Mouse (Mus musculus): ENCODE results near the gene Nop14. TPM values are rescaled to one million over a fixed set of nuclear protein-coding genes. Genes with fewer than 3 reads are reported as not detected.
A peak's percentile ranks its signal among the peaks of the same experiment; 100 is the strongest.

Nop14 gene
- 24.5 and 24.8 TPM in 2 replicates for polyA plus RNA-seq (2015; fragmentation: Nextera tagmentation; extraction: Ambion mirVana)

GRCm38 (mm10) chr5:34659686-34660590 is at the start of gene Nop14, which contains the start of gene Grk4:
Nop14 (minus strand) TSS chr5:34660148.
Grk4 (plus strand) TSS chr5:34660379.
- peak within 1 kb of the TSS; percentile 74 for H3K4me2 ChIP-seq (replicated peaks; ENCODE audit: low read depth, low read length)
- under 1% methylated on average over 60 of the region's 60 CpGs for WGBS
- ATAC-seq (ENCODE audit: low FRiP score, low TSS enrichment) = peak; percentile 100
- H3K9ac ChIP-seq (replicated peaks; ENCODE audit: low read length) = peak within 1 kb of the TSS; percentile 72
- no peaks in the 10 kb centered on the region for H3K9me3 ChIP-seq (ENCODE audit: low read length)
- peaks cover 9% of the 10 kb centered on the region for H3K4me1 ChIP-seq (ENCODE audit: insufficient read depth, low read length)
- H3K27ac ChIP-seq (ENCODE audit: low read length) = peak within 1 kb of the TSS; percentile 87
- H3K36me3 ChIP-seq (ENCODE audit: insufficient read depth, low read length) = peaks cover 19% of the 10 kb centered on the region
- peak within 1 kb of the TSS; percentile 65 for H3K4me3 ChIP-seq (ENCODE audit: low read length)
- no peaks in the 10 kb centered on the region for H3K27me3 ChIP-seq (ENCODE audit: insufficient read depth, low read length)

- Histone ChIP-seq H3K27me3 (ENCODE audit: insufficient read depth, low read length) (no peaks in the 10 kb centered on the region), H3K9me3 (ENCODE audit: low read length) (no peaks in the 10 kb centered on the region), H3K4me2 (replicated peaks; ENCODE audit: low read depth, low read length) (no peak overlapping the region), H3K27ac (ENCODE audit: low read length) (no peak overlapping the region), H3K36me3 (ENCODE audit: insufficient read depth, low read length) (no peaks in the 10 kb centered on the region), H3K4me3 (ENCODE audit: low read length) (no peak overlapping the region), H3K9ac (replicated peaks; ENCODE audit: low read length) (no peak overlapping the region), H3K4me1 (ENCODE audit: insufficient read depth, low read length) (no peaks in the 10 kb centered on the region)
- 95% methylated on average over 1 of the region's 1 CpGs for WGBS
- ATAC-seq (ENCODE audit: low FRiP score, low TSS enrichment) = no peak
Observed at GRCm38 (mm10) chr5:34708436-34708835, 48.5 kb upstream of the Nop14 start.

GRCm38 (mm10) chr5:34695521-34695920 is 35.6 kb upstream of the Nop14 start:
- H3K4me3 ChIP-seq (ENCODE audit: low read length) = no peak overlapping the region
- H3K4me2 ChIP-seq (replicated peaks; ENCODE audit: low read depth, low read length) = no peak overlapping the region
- no peaks in the 10 kb centered on the region for H3K27me3 ChIP-seq (ENCODE audit: insufficient read depth, low read length)
- H3K9ac ChIP-seq (replicated peaks; ENCODE audit: low read length) = no peak overlapping the region
- H3K4me1 ChIP-seq (ENCODE audit: insufficient read depth, low read length) = no peaks in the 10 kb centered on the region
- H3K27ac ChIP-seq (ENCODE audit: low read length) = no peak overlapping the region
- no peak for ATAC-seq (ENCODE audit: low FRiP score, low TSS enrichment)
- no peaks in the 10 kb centered on the region for H3K9me3 ChIP-seq (ENCODE audit: low read length)
- no peaks in the 10 kb centered on the region for H3K36me3 ChIP-seq (ENCODE audit: insufficient read depth, low read length)
- 59% methylated on average over 5 of the region's 5 CpGs for WGBS

- Histone ChIP-seq H3K4me2 (replicated peaks; ENCODE audit: low read depth, low read length) (no peak overlapping the region), H3K9me3 (ENCODE audit: low read length) (no peaks in the 10 kb centered on the region), H3K36me3 (ENCODE audit: insufficient read depth, low read length) (no peaks in the 10 kb centered on the region), H3K9ac (replicated peaks; ENCODE audit: low read length) (no peak overlapping the region), H3K4me3 (ENCODE audit: low read length) (no peak overlapping the region), H3K27me3 (ENCODE audit: insufficient read depth, low read length) (no peaks in the 10 kb centered on the region), H3K4me1 (ENCODE audit: insufficient read depth, low read length) (no peaks in the 10 kb centered on the region), H3K27ac (ENCODE audit: low read length) (no peak overlapping the region)
- ATAC-seq (ENCODE audit: low FRiP score, low TSS enrichment) = no peak
- 67% methylated on average over 2 of the region's 2 CpGs for WGBS
Observed at GRCm38 (mm10) chr5:34692782-34693181, 32.8 kb upstream of the Nop14 start.

- 97% methylated on average over 1 of the region's 1 CpGs for WGBS
- no peak for ATAC-seq (ENCODE audit: low FRiP score, low TSS enrichment)
- Histone ChIP-seq H3K36me3 (ENCODE audit: insufficient read depth, low read length) (no peaks in the 10 kb centered on the region), H3K27me3 (ENCODE audit: insufficient read depth, low read length) (no peaks in the 10 kb centered on the region), H3K9me3 (ENCODE audit: low read length) (no peaks in the 10 kb centered on the region), H3K9ac (replicated peaks; ENCODE audit: low read length) (no peak overlapping the region), H3K4me3 (ENCODE audit: low read length) (no peak overlapping the region), H3K4me1 (ENCODE audit: insufficient read depth, low read length) (no peaks in the 10 kb centered on the region), H3K27ac (ENCODE audit: low read length) (no peak overlapping the region), H3K4me2 (replicated peaks; ENCODE audit: low read depth, low read length) (no peak overlapping the region)
Observed at GRCm38 (mm10) chr5:34689868-34690267, 29.9 kb upstream of the Nop14 start.

GRCm38 (mm10) chr5:34670280-34670679 is 10.3 kb upstream of the Nop14 start:
- Histone ChIP-seq H3K4me2 (replicated peaks; ENCODE audit: low read depth, low read length) (no peak overlapping the region), H3K9me3 (ENCODE audit: low read length) (no peaks in the 10 kb centered on the region), H3K27me3 (ENCODE audit: insufficient read depth, low read length) (no peaks in the 10 kb centered on the region), H3K36me3 (ENCODE audit: insufficient read depth, low read length) (0 out of 2 replicates have a peak, but pooled peaks cover 3% of the 10 kb centered on the region), H3K4me3 (ENCODE audit: low read length) (no peak overlapping the region), H3K9ac (replicated peaks; ENCODE audit: low read length) (no peak overlapping the region), H3K27ac (ENCODE audit: low read length) (no peak overlapping the region), H3K4me1 (ENCODE audit: insufficient read depth, low read length) (no peaks in the 10 kb centered on the region)
- WGBS = 90% methylated on average over 4 of the region's 4 CpGs
- ATAC-seq (ENCODE audit: low FRiP score, low TSS enrichment) = no peak

- H3K9ac ChIP-seq (replicated peaks; ENCODE audit: low read length) = no peak overlapping the region
- H3K36me3 ChIP-seq (ENCODE audit: insufficient read depth, low read length) = 0 out of 2 replicates have a peak, but pooled peaks cover 3% of the 10 kb centered on the region
- WGBS = 82% methylated on average over 2 of the region's 2 CpGs
- no peaks in the 10 kb centered on the region for H3K27me3 ChIP-seq (ENCODE audit: insufficient read depth, low read length)
- no peak overlapping the region for H3K4me2 ChIP-seq (replicated peaks; ENCODE audit: low read depth, low read length)
- H3K27ac ChIP-seq (ENCODE audit: low read length) = no peak overlapping the region
- no peak for ATAC-seq (ENCODE audit: low FRiP score, low TSS enrichment)
- no peaks in the 10 kb centered on the region for H3K4me1 ChIP-seq (ENCODE audit: insufficient read depth, low read length)
- H3K4me3 ChIP-seq (ENCODE audit: low read length) = no peak overlapping the region
- no peaks in the 10 kb centered on the region for H3K9me3 ChIP-seq (ENCODE audit: low read length)
Observed at GRCm38 (mm10) chr5:34669493-34669892, 9.5 kb upstream of the Nop14 start.

- no peak for ATAC-seq (ENCODE audit: low FRiP score, low TSS enrichment)
- Histone ChIP-seq H3K27ac (ENCODE audit: low read length) (no peak overlapping the region), H3K9me3 (ENCODE audit: low read length) (no peaks in the 10 kb centered on the region), H3K4me1 (ENCODE audit: insufficient read depth, low read length) (peaks cover 9% of the 10 kb centered on the region), H3K27me3 (ENCODE audit: insufficient read depth, low read length) (no peaks in the 10 kb centered on the region), H3K4me2 (replicated peaks; ENCODE audit: low read depth, low read length) (no peak overlapping the region), H3K4me3 (ENCODE audit: low read length) (no peak overlapping the region), H3K9ac (replicated peaks; ENCODE audit: low read length) (no peak overlapping the region), H3K36me3 (ENCODE audit: insufficient read depth, low read length) (no peaks in the 10 kb centered on the region)
- WGBS = 96% methylated on average over 2 of the region's 2 CpGs
Observed at GRCm38 (mm10) chr5:34663231-34663630, 3.3 kb upstream of the Nop14 start.

- peaks cover 9% of the 10 kb centered on the region for H3K4me1 ChIP-seq (ENCODE audit: insufficient read depth, low read length)
- H3K9ac ChIP-seq (replicated peaks; ENCODE audit: low read length) = no peak overlapping the region
- no peaks in the 10 kb centered on the region for H3K9me3 ChIP-seq (ENCODE audit: low read length)
- no peak overlapping the region for H3K4me2 ChIP-seq (replicated peaks; ENCODE audit: low read depth, low read length)
- H3K27ac ChIP-seq (ENCODE audit: low read length) = no peak overlapping the region
- no peak overlapping the region; the same call in 1 of the 2 replicates for H3K4me3 ChIP-seq (ENCODE audit: low read length)
- H3K27me3 ChIP-seq (ENCODE audit: insufficient read depth, low read length) = no peaks in the 10 kb centered on the region
- no peak for ATAC-seq (ENCODE audit: low FRiP score, low TSS enrichment)
- WGBS = 74% methylated on average over 4 of the region's 4 CpGs
- H3K36me3 ChIP-seq (ENCODE audit: insufficient read depth, low read length) = peaks cover 5% of the 10 kb centered on the region
Observed at GRCm38 (mm10) chr5:34661909-34662308, 2.0 kb upstream of the Nop14 start.

- peaks cover 12% of the 10 kb centered on the region for H3K36me3 ChIP-seq (ENCODE audit: insufficient read depth, low read length)
- ATAC-seq (ENCODE audit: low FRiP score, low TSS enrichment) = no peak
- peak overlapping the region; percentile 74 for H3K4me2 ChIP-seq (replicated peaks; ENCODE audit: low read depth, low read length)
Observed at GRCm38 (mm10) chr5:34660591-34661130, 713 bp upstream of the Nop14 start.

More at GRCm38 (mm10) chr5:34660591-34661130, 713 bp upstream of the Nop14 start:
- Histone ChIP-seq H3K4me1 (ENCODE audit: insufficient read depth, low read length) (peaks cover 9% of the 10 kb centered on the region), H3K27ac (ENCODE audit: low read length) (peak overlapping the region; percentile 87), H3K4me3 (ENCODE audit: low read length) (peak overlapping the region; percentile 65), H3K9me3 (ENCODE audit: low read length) (no peaks in the 10 kb centered on the region), H3K9ac (replicated peaks; ENCODE audit: low read length) (peak overlapping the region; percentile 72), H3K27me3 (ENCODE audit: insufficient read depth, low read length) (no peaks in the 10 kb centered on the region)
- WGBS = under 1% methylated on average over 57 of the region's 57 CpGs
